Mouse (Mus musculus): ENCODE data around the gene Tmem52.
"Not testable (repeated sequence)": the region's sequence is repeated elsewhere in the genome, so short reads cannot be mapped to it uniquely, and the experiment has no call there.

The Tmem52 gene

DNA sequence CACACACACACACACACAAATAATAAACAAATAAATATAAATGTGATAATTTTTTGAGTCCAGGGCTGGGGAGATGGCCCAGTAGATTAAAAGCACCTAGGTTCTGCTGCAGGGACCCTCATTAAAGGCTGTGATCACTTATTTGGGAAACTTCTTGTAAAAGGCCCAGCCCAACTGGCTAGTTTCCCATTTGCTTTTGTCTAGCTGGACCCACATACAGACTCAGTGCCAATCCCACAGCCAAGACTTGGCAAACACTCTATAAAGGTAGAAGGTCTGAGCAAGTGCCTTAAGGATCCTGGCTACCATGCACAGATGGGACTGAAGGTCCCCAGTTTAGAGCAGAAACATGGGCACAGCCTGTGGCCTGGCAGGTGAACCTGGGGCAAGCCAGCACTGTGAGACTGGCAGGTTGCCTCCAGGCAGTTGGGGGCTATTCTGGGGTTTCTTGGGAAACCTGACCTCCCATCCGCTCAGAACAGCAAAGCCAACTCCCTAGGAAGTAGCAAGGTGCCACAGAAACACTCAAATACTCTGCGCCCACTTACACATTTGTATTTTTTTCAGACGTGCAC is 3.9 kb downstream of the Tmem52 start:
- DNase-seq (ENCODE audit: low spot score in 2 of 2): no peak

DNA sequence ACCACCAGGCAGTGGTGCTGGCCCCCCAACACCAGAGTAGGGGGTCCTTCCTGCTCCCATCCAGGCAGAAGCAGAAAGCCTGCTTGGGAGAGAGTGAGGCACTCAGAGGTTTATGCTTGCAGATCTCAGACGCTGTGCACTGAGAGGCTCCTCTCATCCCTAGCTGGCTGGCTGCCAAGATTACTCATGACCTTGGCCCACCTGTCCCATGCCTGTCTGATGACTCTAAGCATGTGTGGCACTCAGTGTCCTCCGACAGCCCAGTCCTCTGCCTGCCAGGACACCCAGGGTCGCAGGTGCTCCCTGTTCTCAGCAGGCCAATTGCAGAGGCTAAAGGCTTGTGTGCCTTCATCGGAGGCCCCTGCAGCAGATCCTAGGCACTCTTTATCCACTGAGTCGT is 4.4 kb downstream of the Tmem52 start:
- DNase-seq (ENCODE audit: low spot score in 2 of 2): no peak

DNA sequence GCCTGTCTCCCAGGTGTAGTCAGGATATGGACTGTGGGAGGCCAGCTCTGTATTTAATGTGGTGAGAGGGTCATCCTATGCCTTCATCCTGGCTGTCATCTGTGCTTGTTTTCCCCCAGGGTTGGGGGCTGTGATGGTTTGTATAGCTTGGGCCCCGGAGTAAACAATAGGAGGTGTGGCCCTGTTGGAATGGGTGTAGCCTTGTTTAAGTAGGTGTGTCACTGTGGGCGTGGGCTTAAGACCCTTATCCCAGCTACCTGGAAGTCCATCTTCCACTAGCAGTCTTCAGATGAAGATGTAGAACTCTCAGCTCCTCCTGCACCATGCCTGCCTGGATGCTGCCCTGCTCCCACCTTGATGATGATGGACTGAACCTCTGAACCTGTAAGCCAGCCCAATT is 4.9 kb downstream of the Tmem52 start:
- DNase-seq (ENCODE audit: low spot score in 2 of 2): not testable (repeated sequence)

DNA sequence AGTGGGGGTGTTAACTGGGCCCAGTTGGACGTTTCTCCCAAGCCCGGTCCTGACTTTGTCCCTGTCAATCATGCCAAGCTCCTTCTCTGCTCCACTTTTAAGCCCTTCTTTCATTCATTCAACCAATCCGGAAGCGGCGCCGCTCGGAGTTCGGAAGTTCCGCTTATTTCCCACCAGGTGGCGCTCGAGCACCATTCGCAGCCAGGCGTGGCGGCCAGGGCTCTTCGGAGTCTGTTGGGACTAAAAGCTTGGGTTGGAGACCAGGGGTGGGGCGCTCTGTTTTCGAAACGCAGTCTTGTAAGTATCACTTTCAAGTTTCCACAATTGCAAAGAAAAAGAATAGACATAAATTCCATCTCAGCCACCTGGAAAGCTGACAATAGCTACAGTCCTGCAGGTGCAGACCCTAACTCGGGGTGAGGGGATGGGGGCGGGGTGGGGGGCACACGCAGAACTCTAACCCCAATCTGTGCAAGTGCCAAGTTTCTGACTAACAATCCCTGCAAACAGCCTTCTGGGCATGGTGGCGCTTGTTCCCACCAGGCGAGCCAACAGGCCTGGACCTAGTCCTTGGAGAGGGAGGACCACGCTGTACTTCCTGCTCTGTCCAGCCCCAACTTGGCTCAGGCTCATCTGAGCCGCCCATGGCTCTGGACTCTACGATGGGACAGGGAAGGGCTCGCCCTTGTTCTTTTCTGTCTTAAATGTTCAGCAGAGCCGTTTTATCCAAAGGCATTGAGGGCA is 12.6 kb downstream of the Tmem52 start:
- peak; percentile 47 to 73 for DNase-seq (ENCODE audit: low spot score in 2 of 2)

DNA sequence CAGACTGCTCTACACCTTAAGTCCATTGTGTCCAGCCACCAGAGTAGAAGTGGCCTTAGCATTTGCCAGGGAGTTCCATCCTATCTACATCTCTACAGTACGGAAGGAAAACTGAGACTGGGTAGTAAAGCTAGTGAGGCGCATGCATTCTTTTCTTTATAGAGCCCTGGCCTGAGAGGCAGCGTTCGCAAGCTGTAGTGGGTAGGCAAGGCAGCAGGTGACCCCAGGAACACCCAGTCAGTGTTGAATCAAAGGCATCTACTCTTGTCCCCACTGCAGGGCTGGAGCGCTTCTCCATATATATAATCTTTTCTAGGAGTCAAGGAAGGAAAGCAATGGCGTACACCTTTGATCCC is 13.2 kb downstream of the Tmem52 start:
- DNase-seq (ENCODE audit: low spot score in 2 of 2): no peak

DNA sequence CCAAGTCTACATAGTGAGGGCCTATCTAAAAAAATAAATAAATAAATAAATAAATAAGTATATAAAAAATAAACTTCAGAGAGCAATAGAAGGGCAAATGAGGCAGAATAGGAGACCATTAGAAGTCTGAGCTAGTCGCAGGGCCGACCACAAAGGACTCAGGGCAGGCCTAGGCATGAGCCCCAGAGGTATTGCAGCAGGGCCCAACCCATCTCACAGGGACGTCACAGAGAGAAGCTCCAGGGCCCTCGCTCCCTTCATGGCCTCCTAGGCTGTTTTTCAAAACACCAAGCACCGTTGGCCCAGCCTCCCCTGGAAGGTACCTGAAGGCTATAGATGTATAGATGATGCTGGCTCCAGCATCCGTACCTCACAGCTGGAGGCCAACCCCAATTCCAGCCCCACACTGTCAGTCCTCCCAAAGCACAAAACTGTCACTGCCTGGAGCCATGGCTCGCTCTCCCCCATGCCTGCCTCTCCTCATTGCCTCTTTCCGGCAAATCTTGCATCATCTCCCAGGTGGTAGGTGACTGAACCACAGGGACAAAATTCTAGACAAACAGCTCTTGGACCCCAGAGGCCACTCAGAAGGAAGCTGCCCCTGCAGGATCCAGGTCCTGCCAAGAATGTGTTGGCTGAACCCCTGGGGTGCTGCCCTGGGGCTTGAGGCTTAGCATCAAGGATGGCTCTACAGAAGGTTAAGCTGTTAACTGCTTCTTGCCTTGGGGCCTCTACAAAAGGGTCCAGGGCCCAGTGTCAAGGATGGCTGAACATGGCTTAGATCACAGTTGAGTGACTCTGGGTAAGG is 14.0 kb downstream of the Tmem52 start:
- no peak for DNase-seq (ENCODE audit: low spot score in 2 of 2)

DNA sequence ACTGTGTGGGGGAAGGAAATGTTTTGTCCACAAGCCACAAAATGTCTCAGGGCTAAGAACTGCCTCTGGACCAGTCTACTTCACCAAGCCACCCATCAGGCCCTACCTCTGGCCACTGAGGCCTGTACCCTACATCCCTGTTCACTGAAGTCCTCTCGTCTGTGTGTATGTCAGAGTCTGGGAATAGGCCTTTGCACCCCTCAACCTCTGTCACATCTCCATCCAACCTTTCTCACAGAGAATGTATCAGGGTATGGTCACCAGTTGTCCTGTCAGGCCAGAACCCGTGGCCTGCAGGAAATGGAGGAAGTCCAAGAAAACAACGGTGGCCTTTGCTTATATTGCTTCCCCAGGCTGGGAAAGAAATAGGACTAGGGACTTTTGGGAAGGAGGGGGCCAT is 16.6 kb downstream of the Tmem52 start:
- no peak for DNase-seq (ENCODE audit: low spot score in 2 of 2)

DNA sequence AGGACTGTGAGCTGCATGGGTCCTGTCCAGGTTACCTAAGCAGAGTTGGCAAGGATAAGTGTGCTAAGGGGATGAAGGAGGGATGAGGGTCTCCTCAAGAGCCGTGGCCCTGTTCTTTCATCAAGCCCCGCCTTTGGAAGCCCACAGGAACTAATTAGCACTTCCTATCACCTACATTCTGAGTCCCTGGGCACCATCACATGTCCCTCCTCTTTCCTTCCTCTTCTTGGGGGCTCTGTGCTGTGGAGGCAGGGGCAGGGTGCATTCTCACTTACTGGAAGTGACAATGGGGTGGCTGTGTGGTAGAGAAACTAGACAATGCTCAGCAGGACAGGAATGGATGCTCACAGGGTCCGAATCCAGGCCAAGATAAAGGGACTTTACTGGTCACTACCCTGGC is 18.8 kb downstream of the Tmem52 start:
- no peak for DNase-seq (ENCODE audit: low spot score in 2 of 2)

DNA sequence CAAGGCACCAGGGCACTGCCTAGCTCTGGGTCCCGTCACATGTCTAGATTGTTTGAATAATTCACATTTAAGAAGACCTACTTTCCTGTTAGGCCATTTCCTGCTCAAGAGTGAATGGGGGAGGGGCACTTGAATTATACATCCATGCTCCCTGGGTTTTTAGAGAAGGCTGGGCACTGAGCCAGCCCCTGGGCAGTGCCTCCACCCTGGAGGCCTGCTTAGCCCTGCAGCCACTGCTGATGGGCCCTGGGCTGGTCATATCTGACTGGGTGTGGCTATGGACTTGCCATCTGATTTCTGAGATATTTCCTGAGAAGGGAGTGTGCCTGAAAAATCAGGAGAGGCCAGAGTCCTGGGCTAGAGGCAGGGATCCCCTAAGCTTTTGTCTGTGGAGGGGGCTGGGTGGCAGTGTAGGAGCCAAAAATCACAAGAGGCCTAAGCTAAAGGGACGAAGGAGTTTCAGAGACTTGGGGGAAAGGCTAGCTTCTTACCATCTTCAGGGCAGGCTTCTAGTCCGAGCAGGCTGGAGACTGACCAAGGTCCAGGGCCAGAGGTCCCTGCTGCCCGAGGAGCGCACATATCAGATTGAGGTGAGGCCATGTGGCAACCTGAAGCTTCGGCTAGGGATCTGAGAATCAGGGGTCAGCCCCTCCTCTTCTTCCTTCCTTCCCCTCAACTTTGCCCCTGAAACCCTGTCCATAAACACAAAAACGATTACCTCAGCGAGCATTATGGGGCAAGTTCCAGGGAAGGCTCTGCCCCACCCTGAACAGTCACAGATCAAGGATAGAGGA is 19.5 kb downstream of the Tmem52 start:
- DNase-seq (ENCODE audit: low spot score in 2 of 2): peak in 1 of 2 experiments; percentile 65

DNA sequence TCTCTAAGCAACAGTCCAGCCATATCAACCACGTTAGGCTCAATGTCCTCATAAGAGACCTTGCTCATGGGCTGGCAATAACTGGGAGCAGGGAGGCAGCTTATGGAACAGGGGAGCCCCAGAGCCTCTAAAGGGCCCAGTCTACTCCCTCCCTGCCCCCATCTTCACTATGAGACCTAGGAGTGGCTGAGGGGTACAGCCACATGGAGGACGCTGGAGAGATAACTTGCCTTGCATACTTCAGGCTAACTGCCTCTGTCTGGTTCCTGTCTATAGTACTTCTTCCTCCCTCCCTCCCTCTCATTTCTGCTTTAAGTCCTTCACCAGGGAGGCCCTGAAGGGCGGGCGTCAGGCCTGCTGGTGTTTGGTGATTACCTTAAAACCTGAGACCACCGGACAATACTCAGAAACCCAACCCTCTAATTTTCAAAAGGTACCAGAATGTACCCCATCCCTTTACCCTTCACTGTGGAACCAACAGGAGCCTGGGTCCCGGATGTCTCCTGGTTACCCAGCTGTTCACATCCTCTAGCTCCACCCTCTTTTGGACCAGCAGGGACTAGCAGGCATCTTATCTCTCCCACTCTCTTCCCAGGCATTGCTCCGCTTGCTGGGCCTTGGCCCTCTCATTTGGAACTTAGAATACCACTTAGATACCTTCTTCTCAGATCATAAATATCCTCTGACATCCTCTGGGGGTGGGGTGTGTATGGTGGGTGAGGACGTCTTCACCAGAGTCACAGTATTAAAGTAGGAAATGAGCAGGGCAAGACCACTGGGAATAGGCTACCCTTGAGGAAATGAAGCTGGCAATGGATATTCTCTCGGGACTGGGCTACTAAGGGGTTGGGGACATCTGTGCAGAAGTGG is 20.4 kb downstream of the Tmem52 start:
- no peak for DNase-seq (ENCODE audit: low spot score in 2 of 2)

DNA sequence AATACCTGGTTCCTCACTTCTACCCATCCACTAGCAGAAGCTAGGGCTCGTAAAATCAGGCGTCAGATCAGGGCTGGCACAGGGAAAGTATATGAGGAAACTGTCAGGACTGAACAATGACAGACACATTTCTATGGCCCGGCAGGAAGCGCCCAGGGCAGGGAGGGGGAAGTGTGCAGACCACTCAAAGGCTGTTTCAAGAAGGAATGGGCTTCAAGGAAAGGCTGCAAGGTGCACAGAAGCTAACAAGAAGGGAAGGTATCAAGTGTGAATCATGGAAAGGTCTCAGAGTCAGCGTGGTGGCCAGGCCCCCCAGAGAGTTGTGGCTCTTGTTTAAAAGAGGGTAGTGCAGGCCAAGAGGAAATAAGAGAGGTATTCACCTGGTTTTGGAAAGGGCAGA is 21.5 kb downstream of the Tmem52 start:
- no peak for DNase-seq (ENCODE audit: low spot score in 2 of 2)

DNA sequence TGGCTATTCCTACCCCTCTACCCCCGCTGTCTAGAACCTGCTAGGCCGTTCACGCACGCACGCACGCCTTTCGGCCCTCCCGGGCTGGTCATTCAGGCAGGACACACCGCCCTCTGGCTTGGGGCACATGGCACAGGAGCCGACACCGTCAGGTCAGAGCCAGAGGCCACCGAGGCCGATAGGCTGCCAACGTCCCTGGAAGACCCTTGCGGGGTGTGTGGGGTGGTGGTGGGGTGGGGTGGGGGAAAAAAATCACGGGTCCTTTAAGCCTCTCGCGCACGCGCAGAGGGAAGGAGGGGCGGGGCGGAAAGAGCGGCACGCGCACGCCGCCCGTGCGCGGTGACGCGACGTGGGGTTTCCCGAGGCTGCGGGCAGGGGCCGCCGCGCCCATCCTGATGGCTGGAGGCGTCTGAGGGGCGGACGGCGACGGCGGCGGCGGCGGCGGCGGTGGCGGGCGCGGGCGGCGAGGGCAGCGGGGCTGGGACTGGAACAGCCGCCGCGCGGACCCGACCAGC is 22.1 kb downstream of the Tmem52 start, which contains the start of gene Gnb1:
Gnb1 (plus strand) TSS at position 372 of the 515 bp plus-strand sequence.
- peak; percentile 82 to 92 for DNase-seq (ENCODE audit: low spot score in 2 of 2)

DNA sequence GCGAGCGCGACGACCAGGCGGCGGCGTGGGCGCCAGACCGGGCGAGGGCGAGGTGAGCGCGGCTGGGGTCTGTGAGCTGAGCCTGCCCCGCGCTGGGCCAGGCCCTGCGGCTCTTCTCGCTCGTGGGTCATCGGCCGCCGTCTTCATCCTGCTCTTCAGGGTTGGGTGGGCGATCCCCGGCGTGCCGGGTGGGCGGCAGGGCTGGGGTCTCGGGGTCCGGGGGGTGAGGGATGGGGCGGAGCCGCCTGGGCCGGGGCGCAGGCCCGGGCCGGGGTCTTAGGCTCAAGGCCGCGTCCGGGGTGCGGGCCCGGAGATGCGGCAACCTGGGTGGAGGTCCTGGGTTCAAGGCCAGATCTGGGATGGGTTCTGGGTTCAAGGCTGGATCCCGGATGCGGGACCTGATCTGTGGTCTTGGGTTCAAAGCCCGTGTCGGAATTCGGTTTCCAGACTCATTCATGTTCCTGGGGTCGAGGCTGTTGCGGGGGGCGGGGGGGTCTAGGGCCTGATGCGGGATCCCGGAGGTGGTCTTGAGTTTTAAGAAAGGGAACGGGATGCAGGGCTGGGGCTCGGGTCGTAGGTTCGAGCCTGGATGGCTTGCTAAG is 22.7 kb downstream of the Tmem52 start:
- no peak for DNase-seq (ENCODE audit: low spot score in 2 of 2)

DNA sequence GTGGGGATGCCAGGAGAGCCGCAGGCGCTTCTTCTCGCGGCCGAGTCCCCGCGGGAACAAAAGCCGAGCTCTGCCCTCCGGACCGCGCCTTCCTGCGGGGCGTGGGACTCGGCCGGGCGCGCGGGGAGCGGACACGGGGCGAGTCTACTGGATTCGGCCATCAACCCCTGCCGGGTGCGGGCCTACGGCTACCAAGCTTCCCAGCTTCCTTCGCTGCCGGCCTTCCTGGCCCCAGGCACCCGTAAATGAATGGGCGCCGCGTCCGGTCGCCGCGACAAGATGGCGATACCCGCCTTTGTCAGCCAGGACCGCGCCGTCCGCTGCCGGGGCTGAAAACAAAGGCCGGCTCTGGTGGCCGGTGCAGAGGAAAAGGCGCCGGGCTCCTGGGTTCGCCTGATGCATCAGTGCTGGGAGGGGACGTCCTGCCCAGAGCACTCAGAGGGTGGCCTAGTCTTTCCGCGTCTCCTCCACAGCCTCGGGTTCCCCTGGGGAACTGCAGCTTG is 23.3 kb downstream of the Tmem52 start:
- DNase-seq (ENCODE audit: low spot score in 2 of 2): peak in 1 of 2 experiments; percentile 53

DNA sequence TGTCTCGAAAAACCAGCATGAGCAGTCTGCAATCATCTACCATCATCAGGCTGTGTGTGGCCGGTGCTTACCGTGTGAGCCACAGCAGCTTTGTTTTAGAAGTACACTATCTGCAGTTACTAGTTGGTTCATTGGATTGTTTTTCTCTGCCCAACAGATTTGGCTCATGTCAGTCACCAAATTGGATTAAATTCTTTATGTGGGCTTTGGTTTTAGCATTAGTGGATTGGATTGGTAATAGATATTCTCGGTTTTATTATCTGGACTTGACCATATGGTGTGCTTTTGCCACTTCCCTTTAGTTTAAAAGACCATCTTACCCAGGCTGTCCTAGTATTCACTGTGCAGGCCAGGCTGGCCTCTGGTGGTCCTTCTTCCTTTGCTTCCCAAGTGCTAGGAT is 26.0 kb downstream of the Tmem52 start:
- DNase-seq (ENCODE audit: low spot score in 2 of 2): no peak

DNA sequence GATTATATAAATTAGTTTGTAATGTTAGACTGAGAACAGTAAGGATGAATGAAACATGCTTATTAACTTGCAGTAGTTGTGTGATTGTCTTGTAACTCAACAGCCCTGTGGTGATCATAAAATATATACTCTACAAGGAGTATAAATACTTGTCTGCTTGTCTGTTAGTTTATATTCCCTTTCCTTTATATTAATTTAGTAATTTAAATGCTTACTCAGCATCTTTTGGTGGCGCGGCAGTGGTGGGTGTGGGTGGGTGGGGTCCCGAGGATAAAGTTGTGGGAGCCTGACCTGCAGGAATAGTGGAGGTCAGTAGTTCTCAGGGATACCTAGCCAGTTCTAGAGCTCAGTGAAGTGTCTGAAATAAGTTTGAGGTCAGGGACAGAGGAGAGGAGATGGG is 29.0 kb downstream of the Tmem52 start:
- DNase-seq (ENCODE audit: low spot score in 2 of 2): no peak

DNA sequence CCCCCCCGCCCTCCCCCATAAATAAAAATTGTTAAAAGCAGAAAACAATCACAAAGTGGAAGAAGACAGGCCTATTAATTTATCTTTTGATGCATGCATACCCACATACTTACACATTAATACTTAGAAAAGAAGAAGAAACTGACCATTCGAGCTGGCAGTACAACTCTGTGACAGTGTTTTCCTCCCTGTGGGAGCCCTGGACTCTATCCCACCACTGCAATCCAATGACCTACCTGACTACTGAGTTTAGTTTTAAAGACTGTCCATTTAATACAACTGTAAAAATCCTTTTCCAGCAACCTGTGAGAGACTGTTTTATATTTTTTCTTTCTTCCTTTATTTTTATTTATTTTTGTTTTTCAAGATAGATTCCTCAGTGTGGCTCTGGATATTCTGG is 32.2 kb downstream of the Tmem52 start:
- DNase-seq (ENCODE audit: low spot score in 2 of 2): no peak

DNA sequence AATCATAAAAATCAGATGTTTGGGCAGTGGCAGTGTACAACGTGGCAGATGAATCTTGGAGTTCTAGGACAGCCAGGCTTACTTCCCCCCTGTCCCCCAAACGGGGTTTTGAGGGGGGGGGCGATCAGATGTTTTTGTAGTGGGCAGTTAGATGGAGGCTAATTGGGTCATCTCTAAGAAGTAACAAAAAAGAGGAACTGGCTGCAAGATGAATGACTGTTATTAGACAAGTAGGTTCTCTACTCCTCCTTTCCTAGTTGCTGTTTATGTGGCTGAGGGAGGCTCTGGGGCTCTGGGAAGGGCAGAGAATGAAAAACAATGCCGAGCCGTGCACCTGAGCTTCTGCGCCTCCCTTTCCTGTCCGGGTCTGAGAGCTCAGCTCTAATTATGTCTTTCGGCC is 36.2 kb downstream of the Tmem52 start:
- no peak for DNase-seq (ENCODE audit: low spot score in 2 of 2)

DNA sequence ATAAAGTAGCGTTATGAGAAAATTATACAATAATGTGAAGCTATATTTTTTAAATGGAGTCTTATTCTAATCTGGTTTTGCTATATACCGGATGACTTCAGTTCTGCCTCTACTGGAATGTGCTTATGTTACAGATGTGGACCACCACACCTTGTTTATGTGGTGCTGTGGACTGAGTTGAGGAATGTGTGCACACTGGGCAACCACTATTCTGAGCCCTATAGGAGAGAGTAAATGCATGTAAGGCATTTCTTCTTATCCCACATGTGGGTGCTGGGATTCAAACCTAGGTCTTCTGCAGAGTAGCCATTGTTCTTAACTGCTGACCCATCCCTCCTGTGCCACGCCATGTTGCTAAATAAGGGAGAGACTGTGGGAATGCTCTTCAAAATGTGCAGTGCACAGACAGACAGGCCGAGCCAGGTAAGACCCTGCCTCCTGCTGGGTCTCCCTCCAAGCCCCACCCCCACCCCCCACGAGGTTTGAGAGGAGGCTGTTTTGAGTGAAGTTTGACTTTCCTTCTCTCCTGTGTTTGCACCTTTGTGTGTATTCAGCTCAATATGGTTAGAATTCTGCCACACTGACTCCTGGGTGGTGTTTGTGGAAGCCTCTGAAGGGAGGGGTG is 36.9 kb downstream of the Tmem52 start:
- no peak for DNase-seq (ENCODE audit: low spot score in 2 of 2)

DNA sequence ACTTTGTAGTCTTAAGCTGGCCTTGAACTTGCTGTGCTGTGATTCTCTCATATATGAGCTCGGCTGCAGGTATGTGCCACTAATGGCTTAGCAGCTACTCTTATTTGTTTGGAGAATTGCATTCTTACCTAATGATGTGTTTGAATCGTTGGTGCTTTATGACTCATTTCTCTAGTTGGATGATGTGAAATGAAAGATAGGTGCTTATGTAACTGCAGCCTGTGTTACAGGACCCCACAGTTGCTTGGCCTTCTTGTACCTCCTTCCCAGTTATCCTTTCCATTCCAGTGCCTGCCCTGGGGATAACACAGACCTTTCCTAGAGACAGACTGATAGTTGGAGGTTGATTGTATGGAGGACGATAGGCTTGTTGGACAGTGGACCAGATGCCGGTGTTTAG is 39.7 kb downstream of the Tmem52 start:
- DNase-seq (ENCODE audit: low spot score in 2 of 2): no peak

Data from frontal cortex, postnatal 10 days (tissue).